Mouse (Mus musculus): Measurements from ENCODE around the gene Tmem255b.

DNA sequence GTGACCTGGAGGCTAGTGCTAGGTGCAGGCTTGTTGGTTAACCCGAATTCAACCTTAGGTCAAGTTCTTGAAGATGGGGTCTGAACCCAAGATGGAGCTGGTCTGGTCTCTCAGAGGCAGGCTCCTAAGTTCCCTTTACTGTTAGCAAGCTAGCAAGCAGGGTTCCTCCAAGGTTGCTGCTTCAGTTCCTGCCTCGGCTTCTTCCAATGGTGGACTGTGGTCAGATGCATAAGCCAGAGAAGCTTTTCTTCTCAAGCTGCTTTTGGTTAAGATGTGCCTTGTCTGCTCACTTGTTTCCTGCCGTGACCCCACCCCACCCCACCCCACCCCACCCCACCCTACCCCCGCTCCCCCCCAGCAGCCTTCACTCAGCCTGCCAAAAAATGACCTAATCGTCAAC lies 1.9 kb upstream of the Tmem255b start:
- no peak for TF ChIP-seq CTCF (IDR thresholded peaks at IDR 0.05; ENCODE audit: low read depth)
- no peak for TF ChIP-seq EP300 (IDR thresholded peaks at IDR 0.05; ENCODE audit: low read depth)

Data from liver, postnatal 0 days (tissue).